Mouse (Mus musculus): ENCODE measurements around the gene Mkrn1. TPM values are rescaled to one million over a fixed set of nuclear protein-coding genes. Genes with fewer than 3 reads are reported as not detected.

Mkrn1 gene
- total and polyA plus RNA-seq, 2 experiments from 2014 or later: 57.5 to 61.1 TPM

GRCm38 (mm10) chr6:39414106-39414505 is 6.2 kb downstream of the Mkrn1 start:
- Histone ChIP-seq H3K4me2 (ENCODE audit: low read depth, low read length) (no peak overlapping the region), H3K4me1 (ENCODE audit: control insufficient read depth, insufficient read depth) (peaks cover 5% of the 10 kb centered on the region; the same call in 1 of the 2 replicates), H3K27ac (ENCODE audit: low read depth) (no peak overlapping the region), H3K9me3 (replicated peaks; ENCODE audit: control insufficient read depth, low read length) (no peaks in the 10 kb centered on the region), H3K36me3 (replicated peaks; ENCODE audit: control insufficient read depth, insufficient read depth, low read length) (0 out of 2 replicates have a peak, but pooled peaks cover 6% of the 10 kb centered on the region), H3K9ac (replicated peaks; ENCODE audit: low read depth, low read length) (no peak overlapping the region), H3K4me3 (ENCODE audit: low read depth, low read length) (no peak overlapping the region), H3K27me3 (ENCODE audit: control insufficient read depth, insufficient read depth, low read length) (0 out of 2 replicates have a peak, but pooled peaks cover 4% of the 10 kb centered on the region)
- DNase-seq (ENCODE audit: low spot score) (no peak), ATAC-seq (ENCODE audit: insufficient read depth, low read depth) (no peak)
- WGBS: 93% methylated on average over 1 of the region's 1 CpGs
- no peak for TF ChIP-seq EP300 (IDR thresholded peaks at IDR 0.05; ENCODE audit: low read depth)
- TF ChIP-seq CTCF (IDR thresholded peaks at IDR 0.05; ENCODE audit: low read depth): no peak; the same call in 1 of the 2 replicates

GRCm38 (mm10) chr6:39406480-39406879 is 13.8 kb downstream of the Mkrn1 start:
- no peak overlapping the region for H3K27ac ChIP-seq (ENCODE audit: low read depth)
- no peak overlapping the region for H3K9ac ChIP-seq (replicated peaks; ENCODE audit: low read depth, low read length)
- no peak overlapping the region for H3K4me2 ChIP-seq (ENCODE audit: low read depth, low read length)
- H3K4me1 ChIP-seq (ENCODE audit: control insufficient read depth, insufficient read depth): no peaks in the 10 kb centered on the region
- ATAC-seq (ENCODE audit: insufficient read depth, low read depth): no peak
- H3K36me3 ChIP-seq (replicated peaks; ENCODE audit: control insufficient read depth, insufficient read depth, low read length): peaks cover 22% of the 10 kb centered on the region; the same call in 1 of the 2 replicates
- DNase-seq (ENCODE audit: low spot score): no peak
- H3K27me3 ChIP-seq (ENCODE audit: control insufficient read depth, insufficient read depth, low read length): no peaks in the 10 kb centered on the region
- H3K4me3 ChIP-seq (ENCODE audit: low read depth, low read length): no peak overlapping the region
- 77% methylated on average over 5 of the region's 5 CpGs for WGBS
- TF ChIP-seq CTCF (IDR thresholded peaks at IDR 0.05; ENCODE audit: low read depth) (no peak), EP300 (IDR thresholded peaks at IDR 0.05; ENCODE audit: low read depth) (no peak)
- H3K9me3 ChIP-seq (replicated peaks; ENCODE audit: control insufficient read depth, low read length): no peaks in the 10 kb centered on the region

GRCm38 (mm10) chr6:39403136-39403535 is 17.1 kb downstream of the Mkrn1 start:
- no peak for ATAC-seq (ENCODE audit: insufficient read depth, low read depth)
- TF ChIP-seq CTCF (IDR thresholded peaks at IDR 0.05; ENCODE audit: low read depth) (no peak), EP300 (IDR thresholded peaks at IDR 0.05; ENCODE audit: low read depth) (no peak)
- no peak overlapping the region for H3K27ac ChIP-seq (ENCODE audit: low read depth)
- H3K4me3 ChIP-seq (ENCODE audit: low read depth, low read length): no peak overlapping the region
- no peaks in the 10 kb centered on the region for H3K9me3 ChIP-seq (replicated peaks; ENCODE audit: control insufficient read depth, low read length)
- no peak overlapping the region for H3K4me2 ChIP-seq (ENCODE audit: low read depth, low read length)
- H3K4me1 ChIP-seq (ENCODE audit: control insufficient read depth, insufficient read depth): no peaks in the 10 kb centered on the region
- H3K27me3 ChIP-seq (ENCODE audit: control insufficient read depth, insufficient read depth, low read length): no peaks in the 10 kb centered on the region
- WGBS: 78% methylated on average over 2 of the region's 2 CpGs
- DNase-seq (ENCODE audit: low spot score): no peak
- no peak overlapping the region for H3K9ac ChIP-seq (replicated peaks; ENCODE audit: low read depth, low read length)
- peaks cover 26% of the 10 kb centered on the region; the same call in 1 of the 2 replicates for H3K36me3 ChIP-seq (replicated peaks; ENCODE audit: control insufficient read depth, insufficient read depth, low read length)

GRCm38 (mm10) chr6:39400343-39400742 is 19.9 kb downstream of the Mkrn1 start:
- 69% methylated on average over 7 of the region's 7 CpGs for WGBS
- no peaks in the 10 kb centered on the region for H3K9me3 ChIP-seq (replicated peaks; ENCODE audit: control insufficient read depth, low read length)

GRCm38 (mm10) chr6:39398342-39398741 is 21.9 kb downstream of the Mkrn1 start:
- H3K27me3 ChIP-seq (ENCODE audit: control insufficient read depth, insufficient read depth, low read length): no peaks in the 10 kb centered on the region
- no peak overlapping the region for H3K4me3 ChIP-seq (ENCODE audit: low read depth, low read length)
- DNase-seq (ENCODE audit: low spot score) (no peak), ATAC-seq (ENCODE audit: insufficient read depth, low read depth) (no peak)
- TF ChIP-seq CTCF (IDR thresholded peaks at IDR 0.05; ENCODE audit: low read depth) (no peak), EP300 (IDR thresholded peaks at IDR 0.05; ENCODE audit: low read depth) (no peak)
- H3K4me1 ChIP-seq (ENCODE audit: control insufficient read depth, insufficient read depth): no peaks in the 10 kb centered on the region
- WGBS: 86% methylated on average over 9 of the region's 9 CpGs
- no peak overlapping the region for H3K27ac ChIP-seq (ENCODE audit: low read depth)
- H3K9me3 ChIP-seq (replicated peaks; ENCODE audit: control insufficient read depth, low read length): no peaks in the 10 kb centered on the region
- no peak overlapping the region for H3K4me2 ChIP-seq (ENCODE audit: low read depth, low read length)
- peaks cover 20% of the 10 kb centered on the region; the same call in 1 of the 2 replicates for H3K36me3 ChIP-seq (replicated peaks; ENCODE audit: control insufficient read depth, insufficient read depth, low read length)
- H3K9ac ChIP-seq (replicated peaks; ENCODE audit: low read depth, low read length): no peak overlapping the region

More at GRCm38 (mm10) chr6:39400343-39400742, 19.9 kb downstream of the Mkrn1 start:
- TF ChIP-seq EP300 (IDR thresholded peaks at IDR 0.05; ENCODE audit: low read depth): no peak
- TF ChIP-seq CTCF (IDR thresholded peaks at IDR 0.05; ENCODE audit: low read depth): peak; percentile 73
- no peak overlapping the region for H3K27ac ChIP-seq (ENCODE audit: low read depth)
- ATAC-seq (ENCODE audit: insufficient read depth, low read depth) (peak; percentile 47; the same call in 1 of the 2 replicates), DNase-seq (ENCODE audit: low spot score) (peak; percentile 33)
- no peak overlapping the region for H3K9ac ChIP-seq (replicated peaks; ENCODE audit: low read depth, low read length)
- H3K4me2 ChIP-seq (ENCODE audit: low read depth, low read length): no peak overlapping the region
- no peak overlapping the region for H3K4me3 ChIP-seq (ENCODE audit: low read depth, low read length)
- H3K27me3 ChIP-seq (ENCODE audit: control insufficient read depth, insufficient read depth, low read length): no peaks in the 10 kb centered on the region
- no peaks in the 10 kb centered on the region for H3K4me1 ChIP-seq (ENCODE audit: control insufficient read depth, insufficient read depth)
- peaks cover 32% of the 10 kb centered on the region; the same call in 1 of the 2 replicates for H3K36me3 ChIP-seq (replicated peaks; ENCODE audit: control insufficient read depth, insufficient read depth, low read length)

GRCm38 (mm10) chr6:39397046-39397445 is 23.2 kb downstream of the Mkrn1 start:
- DNase-seq (ENCODE audit: low spot score) (no peak), ATAC-seq (ENCODE audit: insufficient read depth, low read depth) (no peak)
- no peaks in the 10 kb centered on the region for H3K27me3 ChIP-seq (ENCODE audit: control insufficient read depth, insufficient read depth, low read length)
- 95% methylated on average over 6 of the region's 6 CpGs for WGBS
- H3K9me3 ChIP-seq (replicated peaks; ENCODE audit: control insufficient read depth, low read length): no peaks in the 10 kb centered on the region
- no peak overlapping the region for H3K9ac ChIP-seq (replicated peaks; ENCODE audit: low read depth, low read length)
- H3K36me3 ChIP-seq (replicated peaks; ENCODE audit: control insufficient read depth, insufficient read depth, low read length): peaks cover 17% of the 10 kb centered on the region; the same call in 1 of the 2 replicates
- TF ChIP-seq EP300 (IDR thresholded peaks at IDR 0.05; ENCODE audit: low read depth): no peak
- no peak for TF ChIP-seq CTCF (IDR thresholded peaks at IDR 0.05; ENCODE audit: low read depth)
- H3K27ac ChIP-seq (ENCODE audit: low read depth): no peak overlapping the region
- no peaks in the 10 kb centered on the region for H3K4me1 ChIP-seq (ENCODE audit: control insufficient read depth, insufficient read depth)
- no peak overlapping the region for H3K4me3 ChIP-seq (ENCODE audit: low read depth, low read length)
- no peak overlapping the region for H3K4me2 ChIP-seq (ENCODE audit: low read depth, low read length)
